Mouse (Mus musculus) hindbrain, embryonic 10.5 days (tissue): ENCODE data around the gene Zfp61. TPM values are rescaled to one million over a fixed set of nuclear protein-coding genes. Genes with fewer than 3 reads are reported as not detected.
A peak's percentile ranks its signal among the peaks of the same experiment; 100 is the strongest.

Experiments used
- DNase-seq: peaks from one replicate; pipeline ENCODE4 v3.0.0-alpha.2; 2017; ENCODE audit warnings: low spot score
- H3K27ac ChIP-seq: fragments of 300-500 bp; sonication (generic); 2 replicates; pipeline ENCODE4 v1.5.1; 2016; ENCODE audit warnings: mild to moderate bottlenecking, moderate library complexity
- H3K27me3 ChIP-seq: fragments of 300-500 bp; sonication (generic); 2 replicates; pipeline ENCODE4 v1.6.1; 2016; ENCODE audit warnings: mild to moderate bottlenecking; ENCODE audit not compliant: poor library complexity, insufficient read depth, severe bottlenecking
- H3K36me3 ChIP-seq: fragments of 300-500 bp; sonication (generic); 2 replicates; pipeline ENCODE4 v1.6.1; 2016; ENCODE audit warnings: mild to moderate bottlenecking, moderate library complexity
- H3K4me1 ChIP-seq: fragments of 300-500 bp; sonication (generic); replicated peaks from 2 replicates; pipeline ENCODE4 v1.6.1; 2016; ENCODE audit warnings: mild to moderate bottlenecking
- H3K4me3 ChIP-seq: fragments of 300-500 bp; sonication (generic); 2 replicates; pipeline ENCODE4 v1.5.1; 2016; ENCODE audit warnings: mild to moderate bottlenecking, moderate library complexity
- H3K9me3 ChIP-seq: fragments of 300-500 bp; sonication (generic); 2 replicates; pipeline ENCODE4 v1.6.1; 2016; ENCODE audit warnings: mild to moderate bottlenecking, moderate library complexity
- WGBS: fragments of 180-500 bp; shearing (Covaris S2); methylation state at CpG from one replicate; pipeline ENCODE4 v1.1.7; 2016; 5-methylcytosine and 5-hydroxymethylcytosine counted together
- polyA plus RNA-seq: library from polyadenylated mRNA; unstranded; fragments of >200 nt; fragmentation: Nextera tagmentation; extraction: Ambion mirVana; gene quantifications from 2 replicates; pipeline ENCODE4 v1.2.1, GENCODE M21; 2016

The Zfp61 gene
- 35.4 and 40.3 TPM in 2 replicates for polyA plus RNA-seq

DNA sequence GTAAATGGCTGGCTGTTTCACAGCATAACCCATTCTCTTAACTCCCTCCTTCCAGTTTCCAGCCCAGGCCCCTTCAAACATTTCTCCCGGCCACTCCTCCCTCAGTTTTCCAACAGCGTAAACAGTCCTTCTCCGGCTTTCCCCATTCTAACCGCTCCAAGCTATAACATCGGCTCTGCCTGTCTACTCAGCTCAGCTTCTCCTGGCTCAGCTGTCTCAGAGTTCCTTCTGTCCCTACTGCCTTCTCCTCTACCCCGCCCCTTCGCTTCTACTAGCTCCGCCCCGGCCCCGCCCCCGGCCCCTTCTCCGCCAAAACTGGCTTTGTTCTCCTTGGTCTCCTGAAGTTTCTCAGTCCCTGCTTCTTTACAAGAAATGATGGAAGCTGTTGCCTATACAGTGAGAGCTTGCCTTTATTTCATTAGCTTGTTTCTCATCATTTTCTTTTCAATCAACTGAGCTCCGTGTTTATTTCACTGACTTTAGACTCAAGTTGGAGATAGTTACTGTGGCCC is at the start of gene Zfp61:
Gene Zfp61 (minus strand): TSS at position 462 of the 512 bp plus-strand sequence.
- Histone ChIP-seq H3K9me3 (0 out of 2 replicates have a peak, but pooled peaks cover 5% of the 10 kb centered on the region), H3K36me3 (peaks cover 58% of the 10 kb centered on the region), H3K27me3 (no peaks in the 10 kb centered on the region), H3K4me3 (peak within 1 kb of the TSS; percentile 82), H3K4me1 (peaks cover 25% of the 10 kb centered on the region), H3K27ac (peak within 1 kb of the TSS; percentile 94)
- DNase-seq: peak; percentile 89
- WGBS: 1% methylated on average over 13 of the region's 13 CpGs

- H3K4me1 ChIP-seq: no peaks in the 10 kb centered on the region
- no peaks in the 10 kb centered on the region for H3K36me3 ChIP-seq
- H3K4me3 ChIP-seq: no peak within 1 kb of the TSS
- H3K9me3 ChIP-seq: peaks cover 2% of the 10 kb centered on the region; the same call in 1 of the 2 replicates
- WGBS: 48% methylated on average over 6 of the region's 6 CpGs
- no peak for DNase-seq
- no peak within 1 kb of the TSS for H3K27ac ChIP-seq
- H3K27me3 ChIP-seq: no peaks in the 10 kb centered on the region
Observed at GRCm38 (mm10) chr7:24348896-24349295, 47.9 kb upstream of the Zfp61 start, which contains the start of gene Lypd5. Gene Lypd5 (plus strand): TSS chr7:24349196.

GRCm38 (mm10) chr7:24346444-24346843 is 45.4 kb upstream of the Zfp61 start:
- WGBS: 69% methylated on average over 5 of the region's 5 CpGs
- Histone ChIP-seq H3K4me3 (no peak overlapping the region), H3K27ac (no peak overlapping the region), H3K9me3 (0 out of 2 replicates have a peak, but pooled peaks cover 2% of the 10 kb centered on the region), H3K27me3 (no peaks in the 10 kb centered on the region), H3K36me3 (no peaks in the 10 kb centered on the region), H3K4me1 (no peaks in the 10 kb centered on the region)
- no peak for DNase-seq

GRCm38 (mm10) chr7:24343701-24344272 is 42.8 kb upstream of the Zfp61 start:
- no peak for DNase-seq
- Histone ChIP-seq H3K36me3 (no peaks in the 10 kb centered on the region), H3K4me3 (no peak overlapping the region), H3K27ac (no peak overlapping the region), H3K9me3 (0 out of 2 replicates have a peak, but pooled peaks cover 10% of the 10 kb centered on the region), H3K4me1 (no peaks in the 10 kb centered on the region), H3K27me3 (no peaks in the 10 kb centered on the region)
- 79% methylated on average over 7 of the region's 7 CpGs for WGBS

DNA sequence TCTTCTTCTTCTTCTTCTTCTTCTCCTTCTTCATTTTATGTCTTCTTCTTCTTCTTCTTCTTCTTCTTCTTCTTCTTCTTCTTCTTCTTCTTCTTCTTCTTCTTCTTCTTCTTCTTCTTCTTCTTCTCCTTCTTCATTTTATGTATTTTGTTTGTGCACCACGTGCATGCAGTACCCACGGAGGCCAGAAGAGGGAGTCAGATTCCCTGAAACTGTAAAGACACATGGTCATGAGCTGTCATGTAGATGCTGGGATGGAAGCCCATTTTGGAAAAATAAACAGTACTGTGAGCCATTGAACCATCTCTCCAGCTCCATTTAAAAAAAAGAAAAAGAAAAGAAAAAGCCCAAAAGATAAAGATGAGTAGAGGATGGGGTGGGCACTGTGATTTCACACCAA is 37.2 kb upstream of the Zfp61 start:
- no peak for DNase-seq
- no peak overlapping the region for H3K4me3 ChIP-seq
- no peaks in the 10 kb centered on the region for H3K36me3 ChIP-seq
- WGBS: 50% methylated on average over 2 of the region's 2 CpGs
- H3K4me1 ChIP-seq: no peaks in the 10 kb centered on the region
- H3K27me3 ChIP-seq: peaks cover 15% of the 10 kb centered on the region
- H3K27ac ChIP-seq: no peak overlapping the region
- peaks cover 13% of the 10 kb centered on the region; the same call in 1 of the 2 replicates for H3K9me3 ChIP-seq

GRCm38 (mm10) chr7:24335699-24336309 is 34.8 kb upstream of the Zfp61 start:
- peaks cover 19% of the 10 kb centered on the region; the same call in 1 of the 2 replicates for H3K9me3 ChIP-seq
- H3K4me3 ChIP-seq: no peak overlapping the region
- H3K27me3 ChIP-seq: peaks cover 21% of the 10 kb centered on the region
- DNase-seq: peak; percentile 62
- no peak overlapping the region for H3K27ac ChIP-seq
- WGBS: 12% methylated on average over 5 of the region's 5 CpGs
- no peaks in the 10 kb centered on the region for H3K4me1 ChIP-seq
- H3K36me3 ChIP-seq: no peaks in the 10 kb centered on the region

DNA sequence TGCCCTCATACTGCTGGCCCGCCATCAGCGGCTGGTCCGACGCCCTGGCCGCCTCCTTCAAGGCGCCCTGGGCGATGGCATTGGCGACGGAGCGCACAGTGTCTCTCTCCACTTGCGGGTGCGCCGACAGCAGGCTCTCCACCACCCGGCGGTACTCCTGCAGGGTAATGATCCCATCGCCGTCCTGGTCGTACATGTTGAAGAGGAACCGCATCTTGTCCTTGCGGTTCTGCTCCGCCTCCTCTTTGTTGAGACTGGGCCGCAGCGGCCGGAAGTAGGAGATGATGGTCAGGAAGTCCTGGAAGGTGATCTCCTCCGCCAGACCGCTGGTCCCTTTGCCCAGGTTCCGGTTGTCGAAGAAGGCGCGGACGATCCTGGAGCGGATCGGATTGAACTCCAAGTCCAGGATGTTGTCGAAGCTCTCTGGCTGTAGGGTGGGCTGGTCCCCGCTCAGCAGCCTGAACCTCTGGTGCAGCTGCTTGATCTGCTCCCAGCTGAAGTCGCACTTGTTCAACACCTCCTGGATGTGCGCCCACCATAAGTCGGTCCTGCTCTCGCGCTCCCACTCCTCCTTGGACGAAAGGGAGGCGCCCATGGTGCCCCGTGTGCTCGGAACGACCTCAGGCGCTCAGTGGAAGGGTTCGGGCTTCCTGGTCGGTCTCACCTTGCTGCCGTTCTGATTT is 32.4 kb upstream of the Zfp61 start, which contains the start of gene Tescl:
Gene Tescl (minus strand): TSS at position 633 of the 683 bp plus-strand sequence.
- Histone ChIP-seq H3K4me1 (no peaks in the 10 kb centered on the region), H3K9me3 (peaks cover 9% of the 10 kb centered on the region; the same call in 1 of the 2 replicates), H3K27ac (no peak within 1 kb of the TSS), H3K36me3 (no peaks in the 10 kb centered on the region), H3K4me3 (no peak within 1 kb of the TSS), H3K27me3 (peaks cover 21% of the 10 kb centered on the region)
- WGBS: 42% methylated on average over 49 of the region's 49 CpGs
- DNase-seq: no peak

GRCm38 (mm10) chr7:24327281-24327975 is 26.4 kb upstream of the Zfp61 start:
- H3K4me1 ChIP-seq: peaks cover 3% of the 10 kb centered on the region; the same call in 1 of the 2 replicates
- H3K4me3 ChIP-seq: no peak overlapping the region
- 88% methylated on average over 14 of the region's 14 CpGs for WGBS
- H3K27ac ChIP-seq: no peak overlapping the region
- DNase-seq: no peak
- peaks cover 18% of the 10 kb centered on the region for H3K9me3 ChIP-seq
- H3K36me3 ChIP-seq: no peaks in the 10 kb centered on the region
- H3K27me3 ChIP-seq: no peaks in the 10 kb centered on the region

- H3K4me3 ChIP-seq: peak overlapping the region; percentile 48
- H3K27me3 ChIP-seq: no peaks in the 10 kb centered on the region
- H3K27ac ChIP-seq: peak overlapping the region; percentile 80
- peaks cover 18% of the 10 kb centered on the region for H3K9me3 ChIP-seq
- no peaks in the 10 kb centered on the region for H3K36me3 ChIP-seq
- no peak for DNase-seq
- WGBS: 45% methylated on average over 20 of the region's 20 CpGs
- H3K4me1 ChIP-seq: peaks cover 3% of the 10 kb centered on the region; the same call in 1 of the 2 replicates
Observed at GRCm38 (mm10) chr7:24326273-24327135, 25.5 kb upstream of the Zfp61 start.

GRCm38 (mm10) chr7:24325675-24326128 is 24.7 kb upstream of the Zfp61 start:
- Histone ChIP-seq H3K4me3 (peak overlapping the region; percentile 48), H3K36me3 (no peaks in the 10 kb centered on the region), H3K27me3 (no peaks in the 10 kb centered on the region), H3K9me3 (peaks cover 18% of the 10 kb centered on the region), H3K4me1 (peaks cover 3% of the 10 kb centered on the region; the same call in 1 of the 2 replicates), H3K27ac (peak overlapping the region; percentile 80)
- DNase-seq: peak; percentile 40
- 6% methylated on average over 13 of the region's 13 CpGs for WGBS

DNA sequence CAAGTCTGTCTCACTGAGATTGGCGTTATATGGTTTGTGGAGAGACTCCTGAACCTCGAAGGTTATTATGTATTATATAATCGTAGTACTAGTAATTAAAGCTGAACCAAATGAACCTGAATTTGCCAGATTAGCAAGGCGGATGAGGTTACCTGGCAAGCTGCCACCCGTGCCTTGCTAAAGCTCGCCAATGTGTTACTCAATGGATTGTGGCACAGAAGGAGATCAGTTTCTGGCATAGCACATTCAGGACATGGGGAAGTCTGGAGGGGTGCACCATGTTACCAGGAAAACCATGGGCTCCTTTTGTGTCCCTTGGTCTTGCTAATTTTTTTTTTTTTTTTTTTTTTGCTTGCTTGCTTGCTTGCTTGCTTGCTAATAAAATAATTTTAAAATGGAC is 24.2 kb upstream of the Zfp61 start:
- peaks cover 3% of the 10 kb centered on the region; the same call in 1 of the 2 replicates for H3K4me1 ChIP-seq

More for the DNA sequence above, 24.2 kb upstream of the Zfp61 start:
- WGBS: 94% methylated on average over 6 of the region's 6 CpGs
- Histone ChIP-seq H3K27me3 (no peaks in the 10 kb centered on the region), H3K36me3 (no peaks in the 10 kb centered on the region), H3K4me3 (peak overlapping the region; percentile 48; the same call in 1 of the 2 replicates), H3K9me3 (peaks cover 18% of the 10 kb centered on the region), H3K27ac (no peak overlapping the region)
- no peak for DNase-seq
